Mouse (Mus musculus) testis, adult 2 months (tissue): ENCODE measurements around the gene St13. TPM values are rescaled to one million over a fixed set of nuclear protein-coding genes. Genes with fewer than 3 reads are reported as not detected.

Source experiments
- H3K27ac ChIP-seq: fragments of 200-500 bp; 2 replicates; pipeline ENCODE4 v1.5.1; 2012; ENCODE audit warnings: low read depth, low read length; ENCODE audit not compliant: control insufficient read depth, insufficient read depth
- H3K27me3 ChIP-seq: fragments of 200-500 bp; 2 replicates; pipeline ENCODE4 v1.6.1; 2012; ENCODE audit warnings: mild to moderate bottlenecking, low read length, moderate library complexity; ENCODE audit not compliant: control insufficient read depth, insufficient read depth
- H3K36me3 ChIP-seq: fragments of 200-500 bp; 2 replicates; pipeline ENCODE4 v1.6.1; 2012; ENCODE audit warnings: mild to moderate bottlenecking, low read length; ENCODE audit not compliant: control insufficient read depth, insufficient read depth
- H3K4me1 ChIP-seq: fragments of 200-500 bp; 2 replicates; pipeline ENCODE4 v1.6.1; 2012; ENCODE audit warnings: low read length; ENCODE audit not compliant: control insufficient read depth, insufficient read depth
- H3K4me3 ChIP-seq: fragments of 200-500 bp; 2 replicates; pipeline ENCODE4 v1.5.1; 2012; ENCODE audit warnings: low read depth, mild to moderate bottlenecking, low read length, moderate library complexity, mixed read lengths; ENCODE audit not compliant: control insufficient read depth
- CTCF ChIP-seq: fragments of 200-500 bp; IDR thresholded peaks from 2 replicates; pipeline ENCODE4 v1.5.1; 2012; ENCODE audit warnings: low read depth, mild to moderate bottlenecking, inconsistent platforms, low read length, moderate library complexity; ENCODE audit not compliant: control insufficient read depth, insufficient read depth, insufficient replicate concordance
- POLR2A ChIP-seq: fragments of 200-500 bp; IDR thresholded peaks from 2 replicates; pipeline ENCODE4 v1.6.1; 2012; ENCODE audit warnings: low read depth, mild to moderate bottlenecking, inconsistent platforms, low read length, moderate library complexity; ENCODE audit not compliant: control insufficient read depth
- polyA plus RNA-seq: library from polyadenylated mRNA; depleted of rRNA; stranded (reverse); fragments of >200 nt; gene quantifications from 2 replicates; pipeline ENCODE4 v1.2.3, GENCODE M21; 2012

Gene St13
- polyA plus RNA-seq, 1 experiment, result 47.3 TPM

GRCm38 (mm10) chr15:81392997-81393396 lies 6.9 kb downstream of the St13 start:
- TF ChIP-seq CTCF (no peak), POLR2A (no peak)
- no peaks in the 10 kb centered on the region; the same call in none of the 2 replicates for H3K36me3 ChIP-seq
- H3K4me1 ChIP-seq, result no peaks in the 10 kb centered on the region; the same call in 1 of the 2 replicates
- no peak overlapping the region for H3K4me3 ChIP-seq
- H3K27me3 ChIP-seq, result no peaks in the 10 kb centered on the region
- no peak overlapping the region for H3K27ac ChIP-seq

GRCm38 (mm10) chr15:81386327-81386726 lies 13.6 kb downstream of the St13 start:
- H3K27ac ChIP-seq, result no peak overlapping the region
- no peaks in the 10 kb centered on the region for H3K4me1 ChIP-seq
- no peak overlapping the region for H3K4me3 ChIP-seq
- TF ChIP-seq POLR2A (no peak), CTCF (no peak)
- no peaks in the 10 kb centered on the region; the same call in none of the 2 replicates for H3K36me3 ChIP-seq
- no peaks in the 10 kb centered on the region for H3K27me3 ChIP-seq

GRCm38 (mm10) chr15:81378845-81379244 lies 21.0 kb downstream of the St13 start:
- no peak overlapping the region for H3K27ac ChIP-seq
- H3K27me3 ChIP-seq, result no peaks in the 10 kb centered on the region
- H3K36me3 ChIP-seq, result peaks cover 3% of the 10 kb centered on the region
- no peaks in the 10 kb centered on the region for H3K4me1 ChIP-seq
- no peak overlapping the region for H3K4me3 ChIP-seq
- TF ChIP-seq POLR2A, result no peak
- TF ChIP-seq CTCF, result no peak

- H3K4me3 ChIP-seq, result no peak overlapping the region
- TF ChIP-seq POLR2A (no peak), CTCF (no peak)
- peaks cover 3% of the 10 kb centered on the region for H3K36me3 ChIP-seq
- H3K27me3 ChIP-seq, result no peaks in the 10 kb centered on the region
- H3K27ac ChIP-seq, result no peak overlapping the region
- no peaks in the 10 kb centered on the region for H3K4me1 ChIP-seq
These were observed 25.3 kb downstream of the St13 start for GRCm38 (mm10) chr15:81374621-81375020.

- TF ChIP-seq POLR2A (no peak), CTCF (no peak)
- Histone ChIP-seq H3K27me3 (no peaks in the 10 kb centered on the region), H3K27ac (no peak overlapping the region), H3K4me1 (no peaks in the 10 kb centered on the region), H3K4me3 (no peak overlapping the region), H3K36me3 (peaks cover 1% of the 10 kb centered on the region)
These were observed 29.5 kb downstream of the St13 start for GRCm38 (mm10) chr15:81370356-81370755.

GRCm38 (mm10) chr15:81368601-81369000 lies 31.3 kb downstream of the St13 start:
- no peak for TF ChIP-seq CTCF
- TF ChIP-seq POLR2A, result no peak
- no peak overlapping the region for H3K4me3 ChIP-seq
- H3K36me3 ChIP-seq, result peaks cover 3% of the 10 kb centered on the region

GRCm38 (mm10) chr15:81366241-81366640 lies 33.6 kb downstream of the St13 start:
- H3K36me3 ChIP-seq, result peaks cover 3% of the 10 kb centered on the region

More at GRCm38 (mm10) chr15:81368601-81369000, 31.3 kb downstream of the St13 start:
- Histone ChIP-seq H3K27ac (no peak overlapping the region), H3K4me1 (no peaks in the 10 kb centered on the region), H3K27me3 (no peaks in the 10 kb centered on the region)

GRCm38 (mm10) chr15:81365246-81365645 lies 34.6 kb downstream of the St13 start:
- no peak overlapping the region for H3K27ac ChIP-seq
- H3K4me3 ChIP-seq, result no peak overlapping the region
- H3K4me1 ChIP-seq, result peaks cover 2% of the 10 kb centered on the region
- peaks cover 3% of the 10 kb centered on the region for H3K36me3 ChIP-seq
- H3K27me3 ChIP-seq, result no peaks in the 10 kb centered on the region
- TF ChIP-seq POLR2A (no peak), CTCF (no peak)

More at GRCm38 (mm10) chr15:81366241-81366640, 33.6 kb downstream of the St13 start:
- Histone ChIP-seq H3K27ac (no peak overlapping the region), H3K4me3 (no peak overlapping the region), H3K27me3 (no peaks in the 10 kb centered on the region), H3K4me1 (no peaks in the 10 kb centered on the region; the same call in 1 of the 2 replicates)
- TF ChIP-seq POLR2A (no peak), CTCF (no peak)
